Mouse (Mus musculus): ENCODE data around the gene Elmo2. TPM values are rescaled to one million over a fixed set of nuclear protein-coding genes. Genes with fewer than 3 reads are reported as not detected.

Gene Elmo2
- polyA plus RNA-seq (2015; fragmentation: Nextera tagmentation; extraction: Ambion mirVana) = 17.8 and 23.9 TPM in 2 replicates

GRCm38 (mm10) chr2:165326304-165327190 is at the start of gene Elmo2:
Gene Elmo2, minus strand, starts transcription at chr2:165326479.

DNA sequence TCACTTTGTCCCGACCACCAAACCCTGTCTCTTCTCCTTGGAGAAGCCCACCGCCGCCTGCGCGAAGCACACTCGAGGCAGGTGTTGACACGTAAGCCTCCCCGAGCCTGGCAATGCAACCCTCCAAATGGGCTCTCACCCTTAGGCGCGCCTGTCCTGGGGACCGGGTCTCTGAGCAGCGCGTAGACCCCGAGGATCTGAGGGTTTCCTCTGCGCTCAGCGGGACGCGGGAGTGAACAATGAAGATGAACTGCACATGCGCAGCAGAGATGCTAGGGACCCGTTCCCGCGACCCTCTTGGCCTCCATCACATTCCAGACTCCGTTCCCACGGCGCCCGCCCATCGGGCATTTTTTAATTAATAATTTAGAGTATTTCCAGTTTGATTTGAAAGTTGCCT is 42.2 kb upstream of the Elmo2 start, which contains the start of gene Zfp663:
Zfp663 (minus strand) TSS at position 234 of the 400 bp plus-strand sequence.

DNA sequence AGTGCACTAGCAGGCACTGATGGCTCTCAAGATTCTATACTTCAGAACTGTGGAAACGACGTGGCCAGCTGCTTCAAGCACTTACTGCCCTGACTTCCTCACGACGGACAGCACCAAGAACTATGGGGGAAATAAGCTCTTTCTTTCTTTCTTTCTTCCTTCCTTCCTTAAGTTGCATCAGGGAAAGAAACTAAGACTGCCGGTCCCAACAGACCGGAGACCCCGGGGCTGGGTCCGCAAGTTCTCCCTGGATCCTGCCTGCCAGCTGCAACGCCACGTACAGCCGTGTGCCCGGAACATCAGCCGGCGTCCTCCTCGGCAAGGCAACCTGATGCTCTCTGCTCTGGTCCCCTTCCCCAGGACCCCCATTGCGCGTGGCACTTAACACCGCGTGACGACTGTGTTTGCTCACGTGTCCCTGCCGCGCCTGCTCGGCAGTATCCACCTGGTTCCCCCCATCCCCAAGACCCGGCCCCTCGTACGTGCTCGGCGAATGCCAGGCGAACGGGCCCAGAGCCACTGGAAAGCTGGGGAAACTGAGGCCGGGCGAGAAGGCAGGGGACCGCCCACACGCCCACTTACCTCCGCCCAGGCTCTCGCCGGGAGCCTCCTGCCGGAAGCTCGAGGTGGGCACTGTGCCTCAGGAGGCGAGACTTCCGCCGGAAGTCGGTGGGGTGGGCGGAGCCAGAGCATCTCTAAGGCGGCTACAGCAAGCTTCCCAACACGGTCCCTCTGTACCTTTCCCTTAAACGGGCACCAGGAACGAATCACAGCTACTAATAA is 38.9 kb downstream of the Elmo2 start, which contains the start of gene Slc35c2:
Slc35c2 (minus strand) TSS at position 668 of the 783 bp plus-strand sequence.

Other genes with a start within 250 kb of the Elmo2 start
- gene 1700025C18Rik, start 235.7 kb downstream of the Elmo2 start, polyA plus RNA-seq (2015; fragmentation: Nextera tagmentation; extraction: Ambion mirVana) = not detected in 2 replicates
- 0.07 and 0.08 TPM in 2 replicates for gene Cdh22, start 91.6 kb downstream of the Elmo2 start, polyA plus RNA-seq (2015; fragmentation: Nextera tagmentation; extraction: Ambion mirVana)
- 32.1 and 40.9 TPM in 2 replicates for gene Slc35c2, start 38.6 kb downstream of the Elmo2 start, polyA plus RNA-seq (2015; fragmentation: Nextera tagmentation; extraction: Ambion mirVana)
- 0.08 and 0.17 TPM in 2 replicates for gene Zfp663, start 42.2 kb upstream of the Elmo2 start, polyA plus RNA-seq (2015; fragmentation: Nextera tagmentation; extraction: Ambion mirVana)
- 0.51 and 0.82 TPM in 2 replicates for gene Zfp334, start 61.8 kb upstream of the Elmo2 start, polyA plus RNA-seq (2015; fragmentation: Nextera tagmentation; extraction: Ambion mirVana)
- 0.29 and 0.36 TPM in 2 replicates for gene Ocstamp, start 73.9 kb upstream of the Elmo2 start, polyA plus RNA-seq (2015; fragmentation: Nextera tagmentation; extraction: Ambion mirVana)
- gene Slc13a3, start 146.8 kb upstream of the Elmo2 start, polyA plus RNA-seq (2015; fragmentation: Nextera tagmentation; extraction: Ambion mirVana) = 0.24 and 0.45 TPM in 2 replicates
- 10.9 and 14.4 TPM in 2 replicates for gene Trp53rka, start 166.8 kb upstream of the Elmo2 start, polyA plus RNA-seq (2015; fragmentation: Nextera tagmentation; extraction: Ambion mirVana)
- gene Slc2a10, start 177.3 kb upstream of the Elmo2 start, polyA plus RNA-seq (2015; fragmentation: Nextera tagmentation; extraction: Ambion mirVana) = 1.7 and 1.9 TPM in 2 replicates